Mouse (Mus musculus) splenic B cell, adult 2 months (primary cell): ENCODE results near the gene Cbll1.

Source experiments
- DNase-seq: peaks from one replicate; pipeline ENCODE4 v3.0.0-alpha.2; 2011; ENCODE audit warnings: low read depth, low spot score
- H3K27me3 ChIP-seq: 2 replicates; pipeline ENCODE4 v1.6.1; 2012; ENCODE audit warnings: mild to moderate bottlenecking, low read length, moderate library complexity, mixed read lengths; ENCODE audit not compliant: control insufficient read depth, poor library complexity, insufficient read depth, severe bottlenecking
- H3K36me3 ChIP-seq: 2 replicates; pipeline ENCODE4 v1.6.1; 2012; ENCODE audit warnings: mild to moderate bottlenecking, low read length, moderate library complexity, mixed read lengths; ENCODE audit not compliant: control insufficient read depth, poor library complexity, insufficient read depth, severe bottlenecking

Cbll1 gene

GRCm38 (mm10) chr12:31499314-31500131 lies at the start of gene Cbll1:
TSS of gene Cbll1 (minus strand) at chr12:31499616.
- peak; percentile 94 for DNase-seq
- H3K27me3 ChIP-seq = no peaks in the 10 kb centered on the region

GRCm38 (mm10) chr12:31546061-31546460 lies 46.6 kb upstream of the Cbll1 start:
- DNase-seq = no peak
- no peaks in the 10 kb centered on the region for H3K27me3 ChIP-seq
- no peaks in the 10 kb centered on the region for H3K36me3 ChIP-seq

More at GRCm38 (mm10) chr12:31499314-31500131, at the start of gene Cbll1:
- H3K36me3 ChIP-seq = peaks cover under 1% of the 10 kb centered on the region

- Histone ChIP-seq H3K36me3 (no peaks in the 10 kb centered on the region), H3K27me3 (no peaks in the 10 kb centered on the region)
- DNase-seq = no peak
Observed at GRCm38 (mm10) chr12:31545219-31545618, 45.8 kb upstream of the Cbll1 start.

GRCm38 (mm10) chr12:31541541-31541940 lies 42.1 kb upstream of the Cbll1 start:
- DNase-seq = no peak
- H3K27me3 ChIP-seq = no peaks in the 10 kb centered on the region

GRCm38 (mm10) chr12:31539783-31540182 lies 40.4 kb upstream of the Cbll1 start:
- Histone ChIP-seq H3K27me3 (no peaks in the 10 kb centered on the region), H3K36me3 (no peaks in the 10 kb centered on the region)
- no peak for DNase-seq

More at GRCm38 (mm10) chr12:31541541-31541940, 42.1 kb upstream of the Cbll1 start:
- no peaks in the 10 kb centered on the region for H3K36me3 ChIP-seq

GRCm38 (mm10) chr12:31537515-31538230 lies 38.3 kb upstream of the Cbll1 start:
- no peak for DNase-seq
- Histone ChIP-seq H3K27me3 (no peaks in the 10 kb centered on the region), H3K36me3 (no peaks in the 10 kb centered on the region)

- H3K27me3 ChIP-seq = no peaks in the 10 kb centered on the region; the same call in 1 of the 2 replicates
- no peak for DNase-seq
Observed at GRCm38 (mm10) chr12:31534060-31534843, 34.8 kb upstream of the Cbll1 start.

GRCm38 (mm10) chr12:31533218-31533908 lies 33.9 kb upstream of the Cbll1 start:
- H3K36me3 ChIP-seq = no peaks in the 10 kb centered on the region
- DNase-seq = no peak
- H3K27me3 ChIP-seq = no peaks in the 10 kb centered on the region; the same call in 1 of the 2 replicates

More at GRCm38 (mm10) chr12:31534060-31534843, 34.8 kb upstream of the Cbll1 start:
- no peaks in the 10 kb centered on the region for H3K36me3 ChIP-seq

- Histone ChIP-seq H3K36me3 (no peaks in the 10 kb centered on the region), H3K27me3 (no peaks in the 10 kb centered on the region; the same call in 1 of the 2 replicates)
- no peak for DNase-seq
Observed at GRCm38 (mm10) chr12:31532054-31532453, 32.6 kb upstream of the Cbll1 start.

GRCm38 (mm10) chr12:31527407-31527806 lies 28.0 kb upstream of the Cbll1 start:
- Histone ChIP-seq H3K27me3 (no peaks in the 10 kb centered on the region; the same call in 1 of the 2 replicates), H3K36me3 (no peaks in the 10 kb centered on the region)
- DNase-seq = no peak

GRCm38 (mm10) chr12:31521371-31521770 lies 22.0 kb upstream of the Cbll1 start:
- DNase-seq = no peak
- no peaks in the 10 kb centered on the region for H3K36me3 ChIP-seq
- no peaks in the 10 kb centered on the region for H3K27me3 ChIP-seq

GRCm38 (mm10) chr12:31520119-31520518 lies 20.7 kb upstream of the Cbll1 start:
- H3K36me3 ChIP-seq = no peaks in the 10 kb centered on the region
- no peak for DNase-seq

GRCm38 (mm10) chr12:31513724-31514503 lies 14.5 kb upstream of the Cbll1 start:
- DNase-seq = no peak
- H3K27me3 ChIP-seq = no peaks in the 10 kb centered on the region
- H3K36me3 ChIP-seq = no peaks in the 10 kb centered on the region

More at GRCm38 (mm10) chr12:31520119-31520518, 20.7 kb upstream of the Cbll1 start:
- H3K27me3 ChIP-seq = no peaks in the 10 kb centered on the region
